Mouse (Mus musculus) intestine, embryonic 16.5 days (tissue): ENCODE results near the gene Olfr49. TPM values are rescaled to one million over a fixed set of nuclear protein-coding genes. Genes with fewer than 3 reads are reported as not detected.

Experiments
- ATAC-seq: fragments of 200-750 bp; cut with Nextera tagmentation; 2 replicates; pipeline ENCODE4 v1.8.0; 2017; ENCODE audit warnings: moderate TSS enrichment, moderate library complexity
- H3K27ac ChIP-seq: fragments of 300-500 bp; sonication (generic); 2 replicates; pipeline ENCODE4 v1.5.1; 2014; ENCODE audit warnings: mild to moderate bottlenecking, low read length
- H3K27me3 ChIP-seq: fragments of 300-500 bp; sonication (generic); replicated peaks from 2 replicates; pipeline ENCODE4 v1.6.1; 2014; ENCODE audit warnings: low read length, control low read depth, mixed read lengths; ENCODE audit not compliant: control insufficient read depth, insufficient read depth
- H3K36me3 ChIP-seq: fragments of 300-500 bp; sonication (generic); 2 replicates; pipeline ENCODE4 v1.6.1; 2014; ENCODE audit warnings: low read length, control low read depth; ENCODE audit not compliant: control insufficient read depth, insufficient read depth
- H3K4me1 ChIP-seq: fragments of 300-500 bp; sonication (generic); 2 replicates; pipeline ENCODE4 v1.6.1; 2014; ENCODE audit warnings: low read length, control low read depth, mixed read lengths; ENCODE audit not compliant: control insufficient read depth, insufficient read depth
- H3K4me2 ChIP-seq: fragments of 300-500 bp; sonication (generic); 2 replicates; pipeline ENCODE4 v1.6.1; 2014; ENCODE audit warnings: low read depth, low read length, control low read depth
- H3K4me3 ChIP-seq: fragments of 300-500 bp; sonication (generic); 2 replicates; pipeline ENCODE4 v1.5.1; 2014; ENCODE audit warnings: mild to moderate bottlenecking, low read length
- H3K9ac ChIP-seq: fragments of 300-500 bp; sonication (generic); 2 replicates; pipeline ENCODE4 v1.6.1; 2014; ENCODE audit warnings: low read depth, low read length
- H3K9me3 ChIP-seq: fragments of 300-500 bp; sonication (generic); 2 replicates; pipeline ENCODE4 v1.6.1; 2016; ENCODE audit warnings: low read length, control low read depth; ENCODE audit not compliant: control insufficient read depth
- WGBS: fragments of 180-500 bp; shearing (Covaris S2); extraction: QIAGEN DNeasy Blood & Tissue Kit; methylation state at CpG from one replicate; pipeline ENCODE4 v1.1.7; 2014; 5-methylcytosine and 5-hydroxymethylcytosine counted together
- polyA plus RNA-seq: library from polyadenylated mRNA; unstranded; fragments of >200 nt; fragmentation: Nextera tagmentation; extraction: Ambion mirVana; gene quantifications from 2 replicates; pipeline ENCODE4 v1.2.1, GENCODE M21; 2015

The Olfr49 gene
- polyA plus RNA-seq, 1 experiment from 2014 or later, result not detected

- Histone ChIP-seq H3K9me3 (no peaks in the 10 kb centered on the region), H3K4me1 (no peaks in the 10 kb centered on the region), H3K36me3 (no peaks in the 10 kb centered on the region), H3K9ac (no peak overlapping the region), H3K4me2 (no peak overlapping the region), H3K27ac (no peak overlapping the region), H3K27me3 (no peaks in the 10 kb centered on the region), H3K4me3 (no peak overlapping the region)
- 92% methylated on average over 3 of the region's 3 CpGs for WGBS
- ATAC-seq, result no peak
These were observed 15.9 kb upstream of the Olfr49 start for GRCm38 (mm10) chr14:54300676-54301075.

- no peak overlapping the region for H3K4me3 ChIP-seq
- WGBS, result 81% methylated on average over 5 of the region's 5 CpGs
These were observed 15.4 kb upstream of the Olfr49 start for GRCm38 (mm10) chr14:54300136-54300535.

GRCm38 (mm10) chr14:54276446-54276845 lies 8.3 kb downstream of the Olfr49 start:
- no peak for ATAC-seq
- Histone ChIP-seq H3K4me1 (no peaks in the 10 kb centered on the region), H3K4me3 (no peak overlapping the region), H3K9ac (no peak overlapping the region), H3K27ac (no peak overlapping the region), H3K9me3 (no peaks in the 10 kb centered on the region), H3K36me3 (no peaks in the 10 kb centered on the region), H3K4me2 (no peak overlapping the region), H3K27me3 (no peaks in the 10 kb centered on the region)
- WGBS, result 80% methylated on average over 2 of the region's 2 CpGs

More at GRCm38 (mm10) chr14:54300136-54300535, 15.4 kb upstream of the Olfr49 start:
- Histone ChIP-seq H3K9me3 (no peaks in the 10 kb centered on the region), H3K27me3 (no peaks in the 10 kb centered on the region), H3K27ac (no peak overlapping the region), H3K4me1 (no peaks in the 10 kb centered on the region), H3K4me2 (no peak overlapping the region), H3K36me3 (no peaks in the 10 kb centered on the region), H3K9ac (no peak overlapping the region)
- ATAC-seq, result no peak

- Histone ChIP-seq H3K27me3 (no peaks in the 10 kb centered on the region), H3K9me3 (no peaks in the 10 kb centered on the region), H3K36me3 (no peaks in the 10 kb centered on the region), H3K4me1 (no peaks in the 10 kb centered on the region), H3K27ac (no peak overlapping the region), H3K9ac (no peak overlapping the region), H3K4me3 (no peak overlapping the region), H3K4me2 (no peak overlapping the region)
- ATAC-seq, result no peak
- WGBS, result 87% methylated on average over 3 of the region's 3 CpGs
These were observed 12.0 kb downstream of the Olfr49 start for GRCm38 (mm10) chr14:54272696-54273095.

- ATAC-seq, result no peak
- H3K27ac ChIP-seq, result no peak overlapping the region
- H3K9ac ChIP-seq, result no peak overlapping the region
- H3K4me2 ChIP-seq, result no peak overlapping the region
- H3K27me3 ChIP-seq, result no peaks in the 10 kb centered on the region
- no peak overlapping the region for H3K4me3 ChIP-seq
- H3K9me3 ChIP-seq, result no peaks in the 10 kb centered on the region
- H3K4me1 ChIP-seq, result no peaks in the 10 kb centered on the region
- H3K36me3 ChIP-seq, result no peaks in the 10 kb centered on the region
- WGBS, result 82% methylated on average over 3 of the region's 3 CpGs
These were observed 12.6 kb downstream of the Olfr49 start for GRCm38 (mm10) chr14:54271976-54272606.

GRCm38 (mm10) chr14:54270413-54270812 lies 14.3 kb downstream of the Olfr49 start:
- no peak overlapping the region for H3K27ac ChIP-seq
- no peaks in the 10 kb centered on the region for H3K4me1 ChIP-seq
- no peak overlapping the region for H3K9ac ChIP-seq
- WGBS, result 85% methylated on average over 3 of the region's 3 CpGs
- no peaks in the 10 kb centered on the region for H3K9me3 ChIP-seq
- no peaks in the 10 kb centered on the region for H3K36me3 ChIP-seq
- no peak overlapping the region for H3K4me3 ChIP-seq
- no peak overlapping the region for H3K4me2 ChIP-seq
- no peaks in the 10 kb centered on the region for H3K27me3 ChIP-seq
- no peak for ATAC-seq

GRCm38 (mm10) chr14:54269566-54269965 lies 15.2 kb downstream of the Olfr49 start:
- 85% methylated on average over 3 of the region's 3 CpGs for WGBS
- H3K9ac ChIP-seq, result no peak overlapping the region
- H3K4me1 ChIP-seq, result no peaks in the 10 kb centered on the region
- no peak overlapping the region for H3K4me2 ChIP-seq
- H3K27me3 ChIP-seq, result no peaks in the 10 kb centered on the region
- H3K4me3 ChIP-seq, result no peak overlapping the region
- H3K36me3 ChIP-seq, result no peaks in the 10 kb centered on the region
- ATAC-seq, result no peak
- H3K27ac ChIP-seq, result no peak overlapping the region
- H3K9me3 ChIP-seq, result no peaks in the 10 kb centered on the region

- H3K27me3 ChIP-seq, result no peaks in the 10 kb centered on the region
- no peak for ATAC-seq
- WGBS, result 95% methylated on average over 10 of the region's 10 CpGs
- no peak overlapping the region for H3K4me2 ChIP-seq
- no peaks in the 10 kb centered on the region for H3K4me1 ChIP-seq
- H3K36me3 ChIP-seq, result 0 out of 2 replicates have a peak, but pooled peaks cover 3% of the 10 kb centered on the region
- no peak overlapping the region for H3K9ac ChIP-seq
- H3K9me3 ChIP-seq, result no peaks in the 10 kb centered on the region
- no peak overlapping the region for H3K4me3 ChIP-seq
- H3K27ac ChIP-seq, result no peak overlapping the region
These were observed 16.8 kb downstream of the Olfr49 start for GRCm38 (mm10) chr14:54267966-54268365.

GRCm38 (mm10) chr14:54265951-54266350 lies 18.8 kb downstream of the Olfr49 start:
- H3K4me2 ChIP-seq, result no peak overlapping the region
- no peak overlapping the region for H3K4me3 ChIP-seq
- H3K9ac ChIP-seq, result no peak overlapping the region
- H3K27ac ChIP-seq, result no peak overlapping the region
- no peaks in the 10 kb centered on the region for H3K4me1 ChIP-seq
- 85% methylated on average over 6 of the region's 6 CpGs for WGBS
- no peak for ATAC-seq
- no peaks in the 10 kb centered on the region for H3K9me3 ChIP-seq
- no peaks in the 10 kb centered on the region for H3K27me3 ChIP-seq
- 0 out of 2 replicates have a peak, but pooled peaks cover 3% of the 10 kb centered on the region for H3K36me3 ChIP-seq

- Histone ChIP-seq H3K4me2 (no peak overlapping the region), H3K36me3 (0 out of 2 replicates have a peak, but pooled peaks cover 3% of the 10 kb centered on the region), H3K4me1 (peaks cover 6% of the 10 kb centered on the region), H3K27ac (no peak overlapping the region), H3K9me3 (no peaks in the 10 kb centered on the region), H3K9ac (no peak overlapping the region), H3K27me3 (no peaks in the 10 kb centered on the region), H3K4me3 (no peak overlapping the region)
- WGBS, result 58% methylated on average over 10 of the region's 10 CpGs
- no peak; the same call in 1 of the 2 replicates for ATAC-seq
These were observed 19.6 kb downstream of the Olfr49 start for GRCm38 (mm10) chr14:54265093-54265492.
